In the genomic region with DNA sequence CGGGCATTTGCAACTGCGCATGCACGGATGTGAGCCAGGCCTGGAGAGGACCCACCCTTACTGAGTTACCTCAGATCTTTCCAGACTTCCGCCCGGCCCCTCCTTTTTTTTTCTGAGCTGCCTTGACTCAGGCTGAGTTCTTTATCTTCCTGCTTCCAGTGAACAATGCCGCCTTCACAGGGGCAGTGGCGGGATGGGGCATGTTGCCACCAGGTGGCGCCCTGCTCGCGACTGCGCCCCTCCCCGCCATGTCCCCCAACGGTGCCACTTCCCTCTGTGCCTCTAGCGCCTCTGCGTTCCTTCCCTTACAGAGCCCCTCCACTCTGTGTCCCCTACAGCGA, we compare ENCODE assay signal across 8 mouse cellular contexts. TPM values are rescaled to one million over a fixed set of nuclear protein-coding genes. Genes with fewer than 3 reads are reported as not detected.
DNase-seq lines count a peak whose midpoint lies in the region; ATAC-seq and TF ChIP-seq lines count a peak whose summit lies in the region.

No protein-coding gene starts in this region.

- no peaks in the 10 kb centered on the region for H3K36me3 ChIP-seq in hindbrain, embryonic 16.5 days (ENCODE audit: control insufficient read depth, insufficient read depth, low read length)

- no peaks in the 10 kb centered on the region for H3K27me3 ChIP-seq in hindbrain, embryonic 16.5 days (replicated peaks; ENCODE audit: control insufficient read depth, insufficient read depth, low read length)

- peak; percentile 97 for DNase-seq in ZHBTc4 (ENCODE audit: low read depth, low spot score)
- peak; percentile 73 to 84 for DNase-seq in cerebellum, postnatal 25 days
- DNase-seq in gastrocnemius, adult 2 months: peak; percentile 94
- DNase-seq in left cerebral cortex, adult 2 months (ENCODE audit: extremely low spot score in 1 of 2, low spot score in 2 of 2): peak; percentile 56 to 68
- peak; percentile 61 for DNase-seq in right cerebral cortex, adult 18-20 months
- DNase-seq in urinary bladder, postnatal 10 days (ENCODE audit: low spot score): peak; percentile 70

- H3K9me3 ChIP-seq in hindbrain, embryonic 16.5 days (ENCODE audit: control insufficient read depth, low read length): no peaks in the 10 kb centered on the region

- peaks cover 10% of the 10 kb centered on the region for H3K4me1 ChIP-seq in hindbrain, embryonic 16.5 days (ENCODE audit: control insufficient read depth, insufficient read depth, low read depth, low read length)

- peak overlapping the region; percentile 72 for H3K4me3 ChIP-seq in gastrocnemius, adult 2 months
- peak overlapping the region; percentile 15 for H3K4me3 ChIP-seq in hindbrain, embryonic 16.5 days (ENCODE audit: low read length)
- peak overlapping the region; percentile 40; the same call in 1 of the 2 replicates for H3K4me3 ChIP-seq in left cerebral cortex, adult 2 months

- ATAC-seq in hindbrain, embryonic 16.5 days: peak; percentile 85
- peak; percentile 80 for ATAC-seq in megakaryocyte, adult 5-6 weeks (ENCODE audit: poor library complexity, severe bottlenecking)

- 1% methylated on average over 16 of the region's 16 CpGs for WGBS in hindbrain, embryonic 16.5 days

- peak; percentile 98 for TF ChIP-seq CTCF in gastrocnemius, adult 2 months (IDR thresholded peaks at IDR 0.05)
- peak; percentile 87 for TF ChIP-seq CTCF in left cerebral cortex, adult 2 months (IDR thresholded peaks at IDR 0.05)

- intact Hi-C loops in gastrocnemius, adult 2 months (cut with DNase I): loop anchor here (2.0 kb wide), 1 partner anchor 60 kb away; no protein-coding TSS in a partner anchor
- intact Hi-C loops in left cerebral cortex, adult 2 months (cut with DNase I): no loop called here

- peak overlapping the region; percentile 93 for H3K27ac ChIP-seq in gastrocnemius, adult 2 months
- H3K27ac ChIP-seq in hindbrain, embryonic 16.5 days (ENCODE audit: low read depth, low read length): no peak overlapping the region; the same call in 1 of the 2 replicates
- peak overlapping the region; percentile 20; the same call in 1 of the 2 replicates for H3K27ac ChIP-seq in left cerebral cortex, adult 2 months

- H3K9ac ChIP-seq in hindbrain, embryonic 16.5 days (ENCODE audit: low read depth, low read length): peak overlapping the region; percentile 11

- H3K4me2 ChIP-seq in hindbrain, embryonic 16.5 days (ENCODE audit: low read length): peak overlapping the region; percentile 47

RNA-seq across cellular contexts. Expression of a gene that starts 1.5 kb away (rescaled TPM):
- 10 to 100 TPM; 42.4 to 75.0 TPM for total RNA-seq in gastrocnemius, adult 2 months (2021)
- polyA plus RNA-seq in hindbrain, embryonic 16.5 days (2015; fragmentation: Nextera tagmentation; extraction: Ambion mirVana): 15.5 and 21.1 TPM in 2 replicates
- total RNA-seq in left cerebral cortex, adult 2 months (2021): 10 to 100 TPM in 1 of 2 experiments, 1 to 10 TPM in 1; 7.7 to 11.4 TPM
- total RNA-seq in megakaryocyte, adult 5-6 weeks (2015): 7.1 and 9.1 TPM in 2 replicates
- total RNA-seq in megakaryocyte, adult 5-6 weeks (2017): 28.3 and 29.2 TPM in 2 replicates

RNA-seq across cellular contexts. Expression of a gene that starts 8.9 kb away (rescaled TPM):
- total RNA-seq in gastrocnemius, adult 2 months (2021): not detected
- not detected in 2 replicates for polyA plus RNA-seq in hindbrain, embryonic 16.5 days (2015; fragmentation: Nextera tagmentation; extraction: Ambion mirVana)
- total RNA-seq in left cerebral cortex, adult 2 months (2021): not detected
- not detected in 2 replicates for total RNA-seq in megakaryocyte, adult 5-6 weeks (2015)
- total RNA-seq in megakaryocyte, adult 5-6 weeks (2017): not detected in 2 replicates

RNA-seq across cellular contexts. Expression of a gene that starts 12.0 kb away (rescaled TPM):
- total RNA-seq in gastrocnemius, adult 2 months (2021): 1 to 10 TPM; 1.3 to 2.1 TPM
- polyA plus RNA-seq in hindbrain, embryonic 16.5 days (2015; fragmentation: Nextera tagmentation; extraction: Ambion mirVana): 23.3 and 28.2 TPM in 2 replicates
- total RNA-seq in left cerebral cortex, adult 2 months (2021): under 1 TPM; 0.70 to 0.91 TPM
- 39.3 and 52.3 TPM in 2 replicates for total RNA-seq in megakaryocyte, adult 5-6 weeks (2015)
- total RNA-seq in megakaryocyte, adult 5-6 weeks (2017): 83.7 and 101 TPM in 2 replicates

RNA-seq across cellular contexts. Expression of a gene that starts 14.6 kb away (rescaled TPM):
- 1 to 10 TPM; 2.7 to 3.4 TPM for total RNA-seq in gastrocnemius, adult 2 months (2021)
- polyA plus RNA-seq in hindbrain, embryonic 16.5 days (2015; fragmentation: Nextera tagmentation; extraction: Ambion mirVana): 1.5 and 1.9 TPM in 2 replicates
- total RNA-seq in left cerebral cortex, adult 2 months (2021): 1 to 10 TPM; 6.9 to 7.2 TPM
- 14.3 and 15.0 TPM in 2 replicates for total RNA-seq in megakaryocyte, adult 5-6 weeks (2015)
- 6.0 and 6.1 TPM in 2 replicates for total RNA-seq in megakaryocyte, adult 5-6 weeks (2017)

RNA-seq across cellular contexts. Expression of a gene that starts 34.5 kb away (rescaled TPM):
- total RNA-seq in gastrocnemius, adult 2 months (2021): 100 to 1,000 TPM; 165 to 176 TPM
- 17.4 and 18.2 TPM in 2 replicates for polyA plus RNA-seq in hindbrain, embryonic 16.5 days (2015; fragmentation: Nextera tagmentation; extraction: Ambion mirVana)
- 10 to 100 TPM; 31.8 to 34.6 TPM for total RNA-seq in left cerebral cortex, adult 2 months (2021)
- total RNA-seq in megakaryocyte, adult 5-6 weeks (2015): 10.2 and 11.8 TPM in 2 replicates
- 15.7 and 16.9 TPM in 2 replicates for total RNA-seq in megakaryocyte, adult 5-6 weeks (2017)

Comparison
In these comparisons a context has a peak if more than half of its experiments do, and no peak if none do; other contexts are left out.
1. H3K4me3 ChIP-seq: peak in every context shown above with its lines; median percentile 72 in gastrocnemius, adult 2 months; 40 in left cerebral cortex, adult 2 months; 15 in hindbrain, embryonic 16.5 days.
2. RNA of a gene that starts 12.0 kb away (total RNA-seq): 39.3 to 101 TPM in megakaryocyte, adult 5-6 weeks; 1.3 to 2.1 TPM in gastrocnemius, adult 2 months and 0.70 to 0.91 TPM in left cerebral cortex, adult 2 months; every median in the first group is over 10 times any median in the second.
3. Peak in every context shown above with its lines, with median percentiles within 50 percentile points of each other: DNase-seq.